Mouse (Mus musculus) Patski (cell line): ENCODE results near the gene Gse1. TPM values are rescaled to one million over a fixed set of nuclear protein-coding genes. Genes with fewer than 3 reads are reported as not detected.
A peak's percentile ranks its signal among the peaks of the same experiment; 100 is the strongest.

ENCODE experiments used
- ATAC-seq: fragments of 100-300 bp; one replicate; pipeline ENCODE4 v1.8.0; 2021
- CTCF ChIA-PET: fragments of 350-600 bp; sonication (Branson Sonifier 250); formaldehyde crosslinking; loops from one replicate; lab custom pipeline; 2022; ENCODE audit warnings: inconsistent platforms; lab: Charles Lee
- POLR2A ChIA-PET: fragments of 350-600 bp; sonication (Branson Sonifier 250); formaldehyde crosslinking; loops from one replicate; lab custom pipeline; 2022; ENCODE audit warnings: antibody characterized with exemption, inconsistent platforms; lab: Charles Lee
- DNase-seq: peaks from one replicate; pipeline ENCODE4 v3.0.0-alpha.2; 2011; ENCODE audit warnings: low read depth, low spot score
- H3K27me3 ChIP-seq: fragments of 371-371 bp; one replicate; pipeline ENCODE4 v1.5.1; 2021
- CTCF ChIP-seq: fragments of 100-300 bp; IDR thresholded peaks from one replicate; pipeline ENCODE4 v1.5.1; 2021
- in situ Hi-C: fragments of 300-500 bp; cut with MboI; formaldehyde crosslinking; loops from 3 replicates; pipeline ENCODE4 v1.11.1; 2018; ENCODE audit warnings: low pct_unique_long_range_greater_than_20kb, mixed read lengths
- polyA plus RNA-seq: library from polyadenylated mRNA; unstranded; gene quantifications from one replicate; pipeline ENCODE4 v1.2.3, GENCODE M21; 2021

The Gse1 gene
- polyA plus RNA-seq, 1 experiment from 2014 or later, result 19.8 TPM

- TF ChIP-seq CTCF, result no peak
- CTCF ChIA-PET, result interaction anchor here (0.8 to 1.4 kb wide), 4 partner anchors 10 to 166 kb away, joined by 3 to 4 read pairs (median 4); no protein-coding TSS in a partner anchor
- H3K27me3 ChIP-seq, result no peaks in the 10 kb centered on the region
- no peak for DNase-seq
- ATAC-seq, result no peak
- POLR2A ChIA-PET, result no interaction called here
- in situ Hi-C loops, result no loop called here
These were observed 175.5 kb downstream of the Gse1 start for GRCm38 (mm10) chr8:120403606-120404269.

GRCm38 (mm10) chr8:120404609-120405036 is 176.4 kb downstream of the Gse1 start:
- POLR2A ChIA-PET, result no interaction called here
- DNase-seq (no peak), ATAC-seq (no peak)
- TF ChIP-seq CTCF, result no peak
- in situ Hi-C loops, result no loop called here
- CTCF ChIA-PET, result interaction anchor here (0.9 to 1.1 kb wide), 3 partner anchors 15 to 165 kb away, joined by 3 to 4 read pairs (median 3); no protein-coding TSS in a partner anchor
- no peaks in the 10 kb centered on the region for H3K27me3 ChIP-seq

- in situ Hi-C loops, result no loop called here
- ChIA-PET CTCF (interaction anchor here (0.9 kb wide), 1 partner anchor 20 kb away, joined by 3 read pairs; no protein-coding TSS in a partner anchor), POLR2A (no interaction called here)
- TF ChIP-seq CTCF, result no peak
- ATAC-seq, result no peak
- H3K27me3 ChIP-seq, result no peaks in the 10 kb centered on the region
- no peak for DNase-seq
These were observed 177.9 kb downstream of the Gse1 start for GRCm38 (mm10) chr8:120406008-120406632.

- ChIA-PET CTCF (interaction anchor here (2.2 kb wide), 1 partner anchor 127 kb away, joined by 6 read pairs; no protein-coding TSS in a partner anchor), POLR2A (no interaction called here)
- DNase-seq (no peak), ATAC-seq (no peak)
- H3K27me3 ChIP-seq, result no peaks in the 10 kb centered on the region
- in situ Hi-C loops, result no loop called here
- no peak for TF ChIP-seq CTCF
These were observed 179.5 kb downstream of the Gse1 start for GRCm38 (mm10) chr8:120407701-120408240.

- no peaks in the 10 kb centered on the region for H3K27me3 ChIP-seq
These were observed 180.3 kb downstream of the Gse1 start for GRCm38 (mm10) chr8:120408241-120409215.

GRCm38 (mm10) chr8:120409371-120410013 is 181.2 kb downstream of the Gse1 start:
- no peaks in the 10 kb centered on the region for H3K27me3 ChIP-seq
- ChIA-PET POLR2A (no interaction called here), CTCF (no interaction called here)
- in situ Hi-C loops, result no loop called here
- no peak for TF ChIP-seq CTCF
- ATAC-seq, result no peak
- no peak for DNase-seq

More at GRCm38 (mm10) chr8:120408241-120409215, 180.3 kb downstream of the Gse1 start:
- ATAC-seq (no peak), DNase-seq (no peak)
- ChIA-PET POLR2A (no interaction called here), CTCF (interaction anchor here (2.2 kb wide), 1 partner anchor 126 kb away, joined by 6 read pairs; no protein-coding TSS in a partner anchor)
- in situ Hi-C loops, result no loop called here
- no peak for TF ChIP-seq CTCF

GRCm38 (mm10) chr8:120411059-120411458 is 182.8 kb downstream of the Gse1 start:
- DNase-seq (no peak), ATAC-seq (no peak)
- no peaks in the 10 kb centered on the region for H3K27me3 ChIP-seq
- in situ Hi-C loops, result no loop called here
- no peak for TF ChIP-seq CTCF
- POLR2A ChIA-PET, result interaction anchor here (0.6 kb wide), 1 partner anchor 189 kb away, joined by 4 read pairs; no protein-coding TSS in a partner anchor
- CTCF ChIA-PET, result interaction anchor here (0.8 kb wide), 1 partner anchor 181 kb away, joined by 3 read pairs; no protein-coding TSS in a partner anchor

- ATAC-seq (peak; percentile 41), DNase-seq (no peak)
- no peak for TF ChIP-seq CTCF
- POLR2A ChIA-PET, result interaction anchor here (0.7 kb wide), 1 partner anchor 75 kb away, joined by 3 read pairs; no protein-coding TSS in a partner anchor
- in situ Hi-C loops, result no loop called here
- CTCF ChIA-PET, result interaction anchor here (0.7 kb wide), 1 partner anchor 11 kb away, joined by 3 read pairs; no protein-coding TSS in a partner anchor
- no peaks in the 10 kb centered on the region for H3K27me3 ChIP-seq
These were observed 183.6 kb downstream of the Gse1 start for GRCm38 (mm10) chr8:120411862-120412261.

GRCm38 (mm10) chr8:120412357-120412756 is 184.1 kb downstream of the Gse1 start:
- no peak for TF ChIP-seq CTCF
- CTCF ChIA-PET, result no interaction called here
- POLR2A ChIA-PET, result interaction anchor here (0.7 kb wide), 2 partner anchors 75 to 582 kb away, joined by 3 read pairs; no protein-coding TSS in a partner anchor
- no peaks in the 10 kb centered on the region for H3K27me3 ChIP-seq
- ATAC-seq (no peak), DNase-seq (no peak)
- in situ Hi-C loops, result no loop called here
